Mouse (Mus musculus): Measurements from ENCODE around the gene Map2k1. TPM values are rescaled to one million over a fixed set of nuclear protein-coding genes. Genes with fewer than 3 reads are reported as not detected.
A peak's percentile ranks its signal among the peaks of the same experiment; 100 is the strongest.

Map2k1 gene
- polyA plus RNA-seq, 1 experiment: 0.58 TPM

- TF ChIP-seq TAL1 (IDR thresholded peaks at IDR 0.05; ENCODE audit: low read length) (no peak), GATA1 (IDR thresholded peaks at IDR 0.05; ENCODE audit: low read length) (no peak)
- no peak overlapping the region for H3K4me3 ChIP-seq (replicated peaks)
- H3K27me3 ChIP-seq (ENCODE audit: control insufficient read depth): no peaks in the 10 kb centered on the region
- peaks cover 22% of the 10 kb centered on the region for H3K4me1 ChIP-seq (ENCODE audit: control insufficient read depth)
- H3K36me3 ChIP-seq (ENCODE audit: control insufficient read depth): no peaks in the 10 kb centered on the region
- no peaks in the 10 kb centered on the region for H3K9me3 ChIP-seq (ENCODE audit: control insufficient read depth, low read length)
Measured at GRCm38 (mm10) chr9:64256204-64256603, 2.8 kb upstream of the Map2k1 start.

GRCm38 (mm10) chr9:64255422-64255821 lies 2.0 kb upstream of the Map2k1 start:
- peaks cover 22% of the 10 kb centered on the region for H3K4me1 ChIP-seq (ENCODE audit: control insufficient read depth)
- no peak overlapping the region for H3K4me3 ChIP-seq (replicated peaks)
- TF ChIP-seq TAL1 (IDR thresholded peaks at IDR 0.05; ENCODE audit: low read length): no peak
- TF ChIP-seq GATA1 (IDR thresholded peaks at IDR 0.05; ENCODE audit: low read length): no peak
- H3K36me3 ChIP-seq (ENCODE audit: control insufficient read depth): no peaks in the 10 kb centered on the region
- no peaks in the 10 kb centered on the region for H3K27me3 ChIP-seq (ENCODE audit: control insufficient read depth)
- no peaks in the 10 kb centered on the region for H3K9me3 ChIP-seq (ENCODE audit: control insufficient read depth, low read length)

DNA sequence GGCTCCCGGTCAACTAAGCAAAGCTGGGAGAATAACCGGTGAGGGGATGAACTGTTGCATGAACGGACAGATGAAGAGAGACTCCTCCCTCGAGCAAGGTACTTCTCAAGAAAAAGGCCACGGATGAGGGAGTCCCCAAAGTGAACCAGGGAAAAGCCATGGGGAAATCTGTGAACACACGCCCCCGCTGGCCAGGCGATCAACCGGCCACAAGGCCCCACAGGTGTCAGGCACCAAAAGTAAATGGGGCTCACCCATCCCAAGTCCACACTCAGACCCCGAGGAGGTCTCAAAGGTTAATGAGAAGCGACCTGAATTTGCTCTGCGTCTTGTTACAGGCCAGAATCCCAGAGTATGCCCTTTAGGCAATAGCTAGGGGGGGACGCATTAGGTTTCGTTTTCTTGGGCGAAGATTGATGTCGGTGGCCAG lies 825 bp downstream of the Map2k1 start:
- H3K27me3 ChIP-seq (ENCODE audit: control insufficient read depth): no peaks in the 10 kb centered on the region
- no peaks in the 10 kb centered on the region; the same call in 1 of the 2 replicates for H3K36me3 ChIP-seq (ENCODE audit: control insufficient read depth)
- H3K4me3 ChIP-seq (replicated peaks): peak overlapping the region; percentile 70
- peaks cover 24% of the 10 kb centered on the region for H3K4me1 ChIP-seq (ENCODE audit: control insufficient read depth)
- H3K9me3 ChIP-seq (ENCODE audit: control insufficient read depth, low read length): no peaks in the 10 kb centered on the region
- TF ChIP-seq GATA1 (IDR thresholded peaks at IDR 0.05; ENCODE audit: low read length) (no peak), TAL1 (IDR thresholded peaks at IDR 0.05; ENCODE audit: low read length) (no peak)

DNA sequence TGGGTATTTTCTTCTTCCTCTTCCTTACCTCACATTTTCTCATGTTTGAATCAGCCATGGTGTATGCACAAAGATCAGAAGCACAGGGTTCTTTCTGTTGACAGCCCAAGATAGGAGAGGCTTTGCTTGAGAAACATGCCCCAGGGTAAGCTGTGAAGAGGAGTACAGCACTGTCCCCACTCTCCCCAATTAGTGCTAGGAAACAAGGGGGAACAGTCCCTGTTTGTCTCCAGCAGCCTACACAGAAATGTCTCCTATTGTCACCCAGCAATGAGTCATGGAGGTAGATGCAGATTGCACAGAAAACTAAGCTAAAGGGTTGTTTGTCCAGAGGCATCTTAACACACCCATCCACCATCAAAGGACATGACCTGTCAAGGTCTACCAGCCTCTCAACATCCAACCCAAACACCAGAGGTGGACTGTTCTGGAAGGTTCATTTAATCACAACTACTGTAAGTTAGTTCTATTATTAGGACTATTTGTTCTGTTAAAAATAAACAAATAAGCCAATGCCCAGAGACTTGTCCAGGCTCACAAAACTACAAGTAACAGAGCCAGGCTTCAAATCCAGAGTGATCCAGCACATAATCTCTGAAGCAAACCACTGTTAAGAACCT lies 3.2 kb downstream of the Map2k1 start:
- no peaks in the 10 kb centered on the region for H3K27me3 ChIP-seq (ENCODE audit: control insufficient read depth)
- H3K4me3 ChIP-seq (replicated peaks): no peak overlapping the region
- H3K36me3 ChIP-seq (ENCODE audit: control insufficient read depth): no peaks in the 10 kb centered on the region; the same call in 1 of the 2 replicates
- peaks cover 24% of the 10 kb centered on the region for H3K4me1 ChIP-seq (ENCODE audit: control insufficient read depth)
- H3K9me3 ChIP-seq (ENCODE audit: control insufficient read depth, low read length): no peaks in the 10 kb centered on the region
- TF ChIP-seq TAL1 (IDR thresholded peaks at IDR 0.05; ENCODE audit: low read length) (no peak), GATA1 (IDR thresholded peaks at IDR 0.05; ENCODE audit: low read length) (no peak)

- no peaks in the 10 kb centered on the region; the same call in 1 of the 2 replicates for H3K36me3 ChIP-seq (ENCODE audit: control insufficient read depth)
- H3K9me3 ChIP-seq (ENCODE audit: control insufficient read depth, low read length): no peaks in the 10 kb centered on the region
- no peak overlapping the region for H3K4me3 ChIP-seq (replicated peaks)
- TF ChIP-seq GATA1 (IDR thresholded peaks at IDR 0.05; ENCODE audit: low read length): no peak
- no peak for TF ChIP-seq TAL1 (IDR thresholded peaks at IDR 0.05; ENCODE audit: low read length)
- H3K4me1 ChIP-seq (ENCODE audit: control insufficient read depth): peaks cover 24% of the 10 kb centered on the region
- no peaks in the 10 kb centered on the region for H3K27me3 ChIP-seq (ENCODE audit: control insufficient read depth)
Measured at GRCm38 (mm10) chr9:64249371-64249770, 4.1 kb downstream of the Map2k1 start.

DNA sequence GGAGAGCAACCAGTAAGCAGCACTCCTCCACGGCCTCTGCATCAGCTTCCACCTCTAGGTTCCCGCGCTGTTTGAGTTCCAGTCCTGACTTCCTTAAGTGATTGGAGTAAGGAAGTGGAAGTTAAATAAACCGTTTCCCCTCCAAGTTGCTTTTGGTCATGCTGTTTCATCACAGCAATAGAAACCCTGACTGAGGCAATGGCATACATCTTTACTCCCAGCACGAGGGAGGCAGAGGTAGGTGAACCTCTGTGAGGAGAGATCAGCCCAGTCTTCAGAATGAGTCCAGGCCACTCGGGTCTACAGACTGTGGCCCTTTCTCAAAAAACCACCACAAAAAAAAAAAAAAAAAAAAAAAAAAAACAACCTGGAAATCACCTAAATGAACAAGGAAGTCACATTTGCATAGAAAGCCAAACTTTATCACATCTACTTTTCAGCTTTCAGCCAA lies 11.0 kb downstream of the Map2k1 start:
- Histone ChIP-seq H3K9me3 (ENCODE audit: control insufficient read depth, low read length) (no peaks in the 10 kb centered on the region), H3K27me3 (ENCODE audit: control insufficient read depth) (no peaks in the 10 kb centered on the region), H3K36me3 (ENCODE audit: control insufficient read depth) (peaks cover 2% of the 10 kb centered on the region; the same call in 1 of the 2 replicates), H3K4me1 (ENCODE audit: control insufficient read depth) (no peaks in the 10 kb centered on the region), H3K4me3 (replicated peaks) (no peak overlapping the region)
- TF ChIP-seq TAL1 (IDR thresholded peaks at IDR 0.05; ENCODE audit: low read length): no peak
- no peak for TF ChIP-seq GATA1 (IDR thresholded peaks at IDR 0.05; ENCODE audit: low read length)

DNA sequence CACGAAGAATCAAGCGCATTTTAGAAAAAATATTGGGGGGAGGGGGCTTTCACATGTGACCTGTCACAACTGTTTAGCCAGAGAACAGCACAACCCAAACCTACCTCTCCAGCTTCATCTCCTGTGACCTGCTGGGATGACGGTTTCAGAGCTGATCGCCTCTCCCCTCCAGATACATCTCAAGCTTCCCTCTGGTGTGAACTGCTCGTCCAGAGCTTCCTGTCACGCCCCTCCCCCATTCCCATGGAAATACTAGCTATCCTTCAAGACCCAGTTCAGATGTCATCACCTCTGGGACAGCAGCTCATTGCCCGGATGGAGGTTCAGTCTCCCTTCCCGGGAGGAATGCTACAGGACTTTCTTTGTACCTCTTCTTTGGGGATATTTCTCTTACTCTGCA lies 12.8 kb downstream of the Map2k1 start:
- no peaks in the 10 kb centered on the region for H3K27me3 ChIP-seq (ENCODE audit: control insufficient read depth)
- no peak overlapping the region for H3K4me3 ChIP-seq (replicated peaks)
- peaks cover 5% of the 10 kb centered on the region for H3K36me3 ChIP-seq (ENCODE audit: control insufficient read depth)
- H3K4me1 ChIP-seq (ENCODE audit: control insufficient read depth): no peaks in the 10 kb centered on the region
- no peaks in the 10 kb centered on the region for H3K9me3 ChIP-seq (ENCODE audit: control insufficient read depth, low read length)
- TF ChIP-seq GATA1 (IDR thresholded peaks at IDR 0.05; ENCODE audit: low read length) (no peak), TAL1 (IDR thresholded peaks at IDR 0.05; ENCODE audit: low read length) (no peak)

GRCm38 (mm10) chr9:64240116-64240515 lies 13.3 kb downstream of the Map2k1 start:
- no peak overlapping the region for H3K4me3 ChIP-seq (replicated peaks)
- H3K4me1 ChIP-seq (ENCODE audit: control insufficient read depth): no peaks in the 10 kb centered on the region
- H3K9me3 ChIP-seq (ENCODE audit: control insufficient read depth, low read length): no peaks in the 10 kb centered on the region
- no peak for TF ChIP-seq GATA1 (IDR thresholded peaks at IDR 0.05; ENCODE audit: low read length)
- no peak for TF ChIP-seq TAL1 (IDR thresholded peaks at IDR 0.05; ENCODE audit: low read length)
- H3K27me3 ChIP-seq (ENCODE audit: control insufficient read depth): no peaks in the 10 kb centered on the region
- peaks cover 5% of the 10 kb centered on the region for H3K36me3 ChIP-seq (ENCODE audit: control insufficient read depth)

DNA sequence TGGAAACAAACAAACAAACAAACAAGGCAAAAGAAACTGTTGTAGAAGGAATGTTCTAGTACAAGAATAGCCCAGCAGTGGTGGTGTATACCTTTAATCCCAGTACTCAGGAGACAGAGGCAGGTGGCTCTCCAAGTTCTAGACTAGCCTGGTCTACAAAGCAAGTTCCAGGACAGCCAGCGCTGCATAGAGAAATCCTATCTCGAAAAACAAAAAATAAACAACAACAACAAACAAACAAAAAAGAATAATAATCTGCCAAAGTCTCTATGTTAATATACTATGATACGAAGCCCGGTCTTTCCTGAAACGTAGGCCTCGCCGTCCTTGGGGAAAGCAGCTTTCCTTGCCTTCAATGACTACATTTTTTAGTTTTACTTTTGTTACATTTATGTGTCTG lies 17.4 kb downstream of the Map2k1 start:
- Histone ChIP-seq H3K4me1 (ENCODE audit: control insufficient read depth) (no peaks in the 10 kb centered on the region), H3K27me3 (ENCODE audit: control insufficient read depth) (no peaks in the 10 kb centered on the region), H3K4me3 (replicated peaks) (no peak overlapping the region), H3K9me3 (ENCODE audit: control insufficient read depth, low read length) (no peaks in the 10 kb centered on the region), H3K36me3 (ENCODE audit: control insufficient read depth) (peaks cover 2% of the 10 kb centered on the region)
- no peak for TF ChIP-seq TAL1 (IDR thresholded peaks at IDR 0.05; ENCODE audit: low read length)
- no peak for TF ChIP-seq GATA1 (IDR thresholded peaks at IDR 0.05; ENCODE audit: low read length)
